Mouse (Mus musculus): ENCODE measurements around the gene Tbxas1. TPM values are rescaled to one million over a fixed set of nuclear protein-coding genes. Genes with fewer than 3 reads are reported as not detected.

Tbxas1 gene
- total RNA-seq (2023): 10 to 100 TPM; 59.9 to 64.0 TPM

DNA sequence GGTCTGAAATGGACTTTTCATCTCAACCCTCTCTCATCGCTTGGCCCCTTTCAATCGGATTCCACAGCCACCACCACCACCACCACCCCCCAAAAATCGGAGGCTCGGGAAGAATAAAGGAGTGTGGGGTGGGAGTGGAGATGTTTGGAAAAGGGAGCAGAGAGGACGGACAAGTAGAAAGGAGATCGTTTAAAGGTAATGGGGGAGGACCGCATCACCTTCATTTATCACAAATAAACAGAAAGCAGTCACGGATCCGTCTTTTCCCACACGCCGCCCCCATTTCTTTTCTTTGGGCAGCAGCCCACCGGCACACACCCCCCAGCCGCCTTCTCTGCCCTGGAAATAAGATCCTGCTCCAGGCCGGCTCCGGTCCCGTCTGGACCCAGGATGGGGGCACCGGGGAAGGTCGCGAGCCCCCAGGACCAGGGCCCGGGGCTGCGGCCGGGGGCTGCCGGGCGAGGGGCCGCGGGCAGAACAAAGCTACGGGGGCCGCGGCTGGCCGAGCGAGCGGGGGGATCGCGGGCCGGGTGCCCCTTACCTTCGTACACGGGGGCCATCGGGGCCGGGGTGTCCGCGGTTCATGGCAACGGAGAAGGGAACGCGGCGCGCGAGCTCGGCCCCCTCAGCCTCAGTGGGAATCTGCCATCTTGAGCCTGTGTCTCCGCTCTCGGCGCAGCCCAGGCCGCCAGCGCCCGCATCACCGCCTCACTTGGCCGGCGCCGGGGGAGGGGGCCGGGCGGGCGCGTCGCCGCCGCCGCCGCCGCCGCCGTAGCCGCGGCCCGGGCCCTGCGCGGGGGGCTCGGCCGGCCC lies at the start of gene Tbxas1:
Gene Tbxas1 (plus strand): TSS at position 147 of the 813 bp plus-strand sequence.

GRCm38 (mm10) chr6:38876071-38876911 lies 1.1 kb downstream of the Tbxas1 start, which contains the start of gene Hipk2:
Hipk2 (minus strand) TSS chr6:38876165.

DNA sequence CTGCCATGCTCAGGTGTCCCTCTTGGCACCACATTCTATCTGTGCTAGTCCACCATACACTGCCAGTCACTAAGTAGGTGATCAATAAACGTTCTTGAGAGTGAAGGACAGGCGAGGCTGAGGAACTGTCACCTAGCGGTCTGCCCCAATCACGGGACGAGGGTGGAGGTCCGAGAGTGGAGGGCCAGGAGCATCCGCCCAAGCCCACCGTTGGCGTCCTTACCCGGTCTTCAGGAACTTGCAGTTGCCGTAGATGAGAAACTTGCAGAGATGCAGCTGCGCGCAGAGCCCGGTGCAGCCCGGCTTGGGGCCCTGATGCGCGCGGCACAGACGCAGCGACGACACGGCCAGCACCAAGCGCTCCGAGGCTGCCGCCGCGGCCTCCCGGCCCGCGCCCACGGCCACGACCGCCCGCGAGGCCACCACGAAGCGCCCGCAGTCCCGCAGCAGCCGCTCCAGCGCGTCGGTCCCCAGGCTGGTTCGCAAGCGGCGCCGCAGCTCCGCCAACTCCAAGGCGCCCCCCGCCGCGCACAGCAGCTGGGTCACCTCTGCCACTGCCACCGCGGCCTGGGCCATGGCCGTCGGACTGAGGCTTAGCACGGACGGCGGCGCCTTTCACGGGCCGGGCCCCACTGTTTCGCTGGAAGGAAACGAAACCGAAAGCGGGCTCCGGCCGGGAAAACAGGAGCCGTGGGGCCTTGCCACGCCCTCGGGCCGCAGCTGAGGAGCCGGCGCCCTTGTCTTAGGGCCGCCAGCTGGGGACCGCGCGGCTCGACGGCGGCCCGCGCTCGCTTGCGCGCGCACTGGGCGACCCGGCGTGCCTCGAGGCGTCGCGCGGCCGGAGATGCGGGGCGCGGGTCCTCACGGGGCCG lies 242.6 kb downstream of the Tbxas1 start, which contains the start of gene Parp12:
Gene Parp12 (minus strand): TSS at position 766 of the 872 bp plus-strand sequence.

Other genes starting within 250 kb of the Tbxas1 start
- gene Klrg2, start 238.2 kb upstream of the Tbxas1 start, total RNA-seq (2023): under 1 TPM; 0.49 to 0.73 TPM
- gene Clec2l, start 212.3 kb upstream of the Tbxas1 start, total RNA-seq (2023): under 1 TPM in 1 of 2 experiments, not detected in 1; 0.49 TPM
- 10 to 100 TPM; 50.6 to 51.7 TPM for gene Hipk2, start 761 bp downstream of the Tbxas1 start, total RNA-seq (2023)
- 10 to 100 TPM; 23.6 to 29.3 TPM for gene Parp12, start 242.9 kb downstream of the Tbxas1 start, total RNA-seq (2023)